Mouse (Mus musculus) testis, adult 2 months (tissue): ENCODE measurements at regions not wholly inside any gene's neighbourhood (a gene's known extent, or its start where the extent isn't known, plus 50 kb on each side); places are given as distances from the start of the nearest gene placed in this dataset.

Experiments
- CTCF ChIP-seq: fragments of 200-500 bp; IDR thresholded peaks from 2 replicates; pipeline ENCODE4 v1.5.1; 2012; ENCODE audit warnings: low read depth, mild to moderate bottlenecking, inconsistent platforms, low read length, moderate library complexity; ENCODE audit not compliant: control insufficient read depth, insufficient read depth, insufficient replicate concordance
- POLR2A ChIP-seq: fragments of 200-500 bp; IDR thresholded peaks from 2 replicates; pipeline ENCODE4 v1.6.1; 2012; ENCODE audit warnings: low read depth, mild to moderate bottlenecking, inconsistent platforms, low read length, moderate library complexity; ENCODE audit not compliant: control insufficient read depth

DNA sequence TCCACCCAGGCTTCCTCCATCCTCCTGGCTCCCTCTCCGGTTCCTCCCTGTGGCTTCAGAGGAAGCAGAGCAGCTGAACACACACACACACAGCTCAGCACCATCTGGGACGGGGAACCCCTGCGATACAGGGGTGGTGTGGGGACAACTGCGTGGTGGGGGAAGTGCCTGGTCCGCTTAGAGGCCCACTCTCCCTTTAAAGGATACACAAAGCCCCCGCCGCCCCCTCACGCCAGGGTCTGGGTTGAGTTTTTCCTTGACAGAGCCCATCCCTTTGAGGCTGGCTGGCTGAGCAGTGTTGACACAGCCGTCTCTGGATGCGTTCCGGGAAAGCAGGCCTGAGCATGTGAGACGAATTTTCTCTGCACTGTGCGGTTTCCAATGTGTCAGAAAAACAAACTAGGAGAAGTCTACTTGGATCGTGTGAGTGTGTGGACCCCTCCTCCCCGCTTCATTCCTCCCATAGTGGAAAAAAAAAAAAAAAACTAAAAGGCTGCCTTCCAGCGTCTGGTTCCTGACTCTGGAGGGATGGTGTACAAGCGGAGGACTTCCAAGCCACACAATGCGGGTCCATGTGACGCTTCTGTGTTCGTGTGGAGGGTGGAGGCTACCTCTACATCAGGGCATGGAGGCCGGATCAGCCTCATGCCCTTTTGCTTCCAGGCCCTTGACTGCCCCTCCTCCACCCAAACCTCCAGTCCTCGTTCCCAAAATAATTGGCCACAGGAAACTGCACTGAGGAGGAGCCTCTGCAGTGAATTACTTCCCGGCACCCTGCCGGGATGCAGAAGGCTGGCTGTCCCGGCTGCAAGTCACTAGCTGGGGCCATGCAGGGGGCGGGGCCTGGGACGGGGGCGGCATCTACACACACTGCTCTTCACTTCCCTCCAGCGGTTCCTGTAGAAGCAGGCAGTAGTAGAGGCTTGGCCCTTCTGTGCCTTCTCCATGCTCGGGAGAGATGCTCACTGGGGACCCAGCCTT is 120.0 kb downstream of the Rpl14 start:
- TF ChIP-seq CTCF, result no peak
- no peak for TF ChIP-seq POLR2A
